Mouse (Mus musculus) lung, adult 18-20 months (tissue): ENCODE results near the gene Sun2.

ENCODE experiments used
- DNase-seq, 2 experiments: peaks; one replicate each; pipeline ENCODE4 v3.0.0; 2022; ENCODE audit warnings: mixed read lengths in 2 of 2

The Sun2 gene

DNA sequence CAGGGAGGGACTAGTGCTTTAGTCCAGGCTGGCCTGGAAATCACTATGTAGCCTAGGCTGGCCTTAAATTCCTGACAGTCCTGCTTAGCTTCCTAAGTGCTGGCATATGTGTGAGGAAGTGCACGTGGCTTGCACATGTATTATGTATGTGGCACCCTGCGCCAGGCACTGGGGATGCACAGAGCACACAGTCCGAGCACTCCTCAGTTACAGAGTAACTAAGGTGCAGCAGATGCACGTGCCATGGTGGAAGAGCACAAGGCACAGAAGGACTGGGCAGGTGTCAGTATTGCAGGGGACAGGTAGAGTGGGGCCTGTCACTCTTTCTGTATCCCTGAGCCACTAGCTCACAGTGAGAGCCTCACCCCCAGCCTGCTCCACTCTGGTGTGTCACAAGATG lies 12.8 kb upstream of the Sun2 start:
- DNase-seq, result no peak

DNA sequence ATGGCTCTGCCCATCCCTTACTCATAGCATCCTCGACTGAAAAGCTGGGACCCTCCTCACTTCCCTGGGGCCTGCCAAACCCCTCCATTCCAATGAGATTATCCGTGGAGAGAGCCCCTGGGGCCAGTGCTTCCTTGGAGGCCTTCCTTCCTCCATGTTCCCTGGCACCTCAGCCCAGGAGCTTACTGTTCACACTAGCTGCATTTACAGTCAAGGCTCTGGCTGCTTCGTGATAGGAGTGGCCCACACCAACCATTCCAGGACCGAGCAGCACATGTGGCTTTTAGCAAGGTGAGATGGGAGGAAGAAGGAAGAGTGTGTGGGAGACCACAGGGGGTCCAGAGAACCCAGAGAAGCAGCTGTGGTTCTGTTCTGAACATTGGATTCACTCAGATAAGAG lies 11.5 kb upstream of the Sun2 start:
- no peak for DNase-seq

DNA sequence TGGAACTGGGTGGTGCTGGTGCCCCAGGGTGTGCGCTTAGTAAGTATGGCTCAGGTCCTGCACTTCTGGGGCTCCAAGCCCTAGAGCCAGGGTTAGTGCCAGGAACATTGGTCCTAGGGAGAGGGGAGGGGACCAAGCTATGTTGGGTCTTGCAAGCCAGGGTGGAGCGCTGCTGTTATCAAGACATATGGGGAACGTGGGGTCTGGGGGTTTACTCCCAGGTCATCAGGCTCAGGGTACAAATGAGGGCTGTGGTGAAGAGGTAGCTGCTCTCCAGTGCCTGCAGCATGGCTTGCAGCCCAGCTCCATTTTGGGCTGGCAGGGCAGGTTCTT lies 11.1 kb upstream of the Sun2 start:
- DNase-seq, result no peak

DNA sequence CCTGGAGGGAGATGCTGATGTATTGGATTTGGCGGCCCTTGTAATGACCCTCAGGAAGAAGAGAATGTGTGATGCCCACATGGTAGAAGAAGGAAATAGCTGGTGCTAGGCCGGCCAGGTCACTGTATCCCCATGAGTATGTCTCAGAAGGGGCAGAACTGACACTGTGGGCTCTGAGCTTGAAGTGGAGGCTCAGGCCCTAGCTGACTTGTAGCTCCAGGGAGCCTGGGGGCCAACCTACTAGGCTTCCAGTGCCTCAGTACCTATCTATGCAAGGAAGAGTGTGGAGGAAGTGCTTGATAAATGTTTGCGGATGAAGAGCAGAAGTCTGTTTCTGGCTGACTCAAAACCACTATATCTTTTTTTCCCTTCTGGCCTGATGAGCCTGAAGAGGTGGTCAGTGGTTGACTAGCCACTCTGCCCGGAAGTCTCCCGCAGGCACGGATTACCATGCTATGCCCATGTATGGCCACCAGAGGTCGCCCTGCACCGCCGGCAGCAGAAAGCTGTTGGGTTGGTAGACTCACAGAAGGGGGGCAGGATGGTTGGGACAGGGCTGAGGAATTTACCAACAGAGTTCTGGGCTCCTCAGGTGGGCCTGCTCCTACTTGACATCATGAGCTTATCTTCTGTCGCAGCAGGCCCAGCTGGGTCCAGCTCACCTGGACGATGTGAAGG lies 10.5 kb upstream of the Sun2 start:
- peak; percentile 73 to 81 for DNase-seq

DNA sequence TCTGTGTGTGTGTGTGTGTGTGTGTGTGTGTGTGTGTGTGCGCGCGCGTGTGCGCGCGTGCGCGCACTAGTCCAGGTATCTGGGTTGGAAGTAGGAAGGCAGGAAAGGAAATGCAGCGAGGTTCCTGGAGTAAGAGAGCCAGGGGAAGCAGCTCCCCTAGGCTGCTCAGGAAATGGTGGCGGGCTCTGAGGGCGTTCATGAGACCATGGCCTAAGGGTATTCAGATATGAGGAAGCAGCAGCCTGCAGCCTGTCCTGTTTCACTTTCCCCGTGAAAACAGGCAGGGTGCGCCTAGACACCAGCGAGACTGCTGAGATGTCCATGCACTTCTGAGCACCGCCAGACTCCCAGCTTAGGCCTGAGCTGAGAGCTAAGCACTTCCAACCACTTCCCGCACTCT lies 9.4 kb upstream of the Sun2 start:
- no peak for DNase-seq

DNA sequence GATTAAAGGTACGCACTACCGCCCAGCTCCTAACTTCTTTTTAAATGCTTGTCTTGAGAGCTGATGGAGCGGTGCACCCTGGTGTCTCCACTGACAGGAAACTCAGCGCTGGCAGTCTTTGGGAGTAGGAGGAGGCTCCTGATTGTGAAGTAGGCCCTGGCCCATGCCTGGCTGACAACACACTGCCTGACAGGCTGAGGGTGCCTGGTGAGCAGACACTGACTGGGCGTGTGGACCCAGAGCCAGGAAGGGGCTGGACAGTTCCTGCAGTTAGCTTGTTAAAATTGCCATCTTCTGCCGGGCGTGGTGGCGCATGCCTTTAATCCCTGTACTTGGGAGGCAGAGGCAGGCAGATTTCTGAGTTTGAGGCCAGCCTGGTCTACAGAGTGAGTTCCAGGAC lies 7.9 kb upstream of the Sun2 start:
- peak in 1 of 2 experiments; percentile 49 for DNase-seq

DNA sequence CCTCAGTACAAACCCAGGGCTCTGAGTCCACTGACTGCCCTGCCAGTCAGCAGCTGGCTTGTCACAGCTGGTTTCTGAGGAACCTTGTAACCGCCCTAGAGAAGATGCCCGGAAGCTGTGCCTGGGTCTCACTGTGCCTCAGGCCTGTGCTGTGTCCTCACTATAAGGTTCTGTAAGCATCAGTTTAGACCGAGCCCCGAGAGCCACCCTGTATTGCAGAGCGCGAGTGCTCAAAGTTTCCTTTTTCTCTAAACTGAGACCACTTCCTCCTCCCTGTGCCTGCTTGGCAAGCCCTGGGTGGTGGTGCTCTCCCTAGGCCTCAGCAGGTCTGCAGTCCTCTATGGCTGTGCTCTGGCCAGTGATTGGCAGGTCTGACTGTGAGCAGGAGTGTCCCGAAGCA lies 6.8 kb upstream of the Sun2 start:
- no peak for DNase-seq

DNA sequence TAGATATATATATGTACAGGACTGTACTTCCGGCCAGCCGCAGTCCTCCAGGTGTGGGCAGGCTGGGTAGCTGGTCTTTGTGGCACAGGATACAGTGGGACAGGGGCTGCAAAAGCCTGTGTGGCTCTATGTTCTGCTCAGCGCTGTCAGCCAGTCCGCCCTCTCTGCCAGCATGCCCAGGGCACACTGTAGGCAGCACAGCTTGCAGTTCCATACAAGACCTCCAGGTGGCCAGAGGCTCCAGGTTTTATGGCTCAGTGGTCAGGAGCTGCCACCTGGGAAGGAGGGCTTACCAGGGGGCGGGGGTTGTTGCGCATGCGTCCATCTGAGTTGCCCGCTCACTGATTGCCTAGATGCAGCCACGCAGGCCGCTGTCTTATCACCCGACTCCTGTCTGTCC lies 5.7 kb upstream of the Sun2 start:
- no peak for DNase-seq

DNA sequence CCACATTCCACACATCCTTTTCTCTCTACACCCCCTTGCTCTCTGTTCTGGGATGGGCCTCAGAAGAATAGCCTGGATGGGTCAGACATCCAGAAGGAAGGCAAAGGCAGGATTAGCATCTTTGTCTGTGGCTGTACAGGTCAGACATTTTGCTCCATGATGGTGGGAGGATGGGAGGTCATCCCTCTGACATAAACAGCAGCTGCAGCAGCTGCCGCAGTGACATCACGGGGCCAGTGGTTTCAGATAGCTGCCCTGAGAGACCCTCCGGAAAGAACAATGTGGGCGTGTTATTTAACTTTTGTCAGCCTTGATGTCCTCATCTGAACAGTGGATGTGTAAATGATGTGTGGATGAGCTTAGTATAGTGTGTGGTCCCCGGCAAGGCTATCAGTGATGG lies 3.5 kb upstream of the Sun2 start:
- DNase-seq, result no peak

DNA sequence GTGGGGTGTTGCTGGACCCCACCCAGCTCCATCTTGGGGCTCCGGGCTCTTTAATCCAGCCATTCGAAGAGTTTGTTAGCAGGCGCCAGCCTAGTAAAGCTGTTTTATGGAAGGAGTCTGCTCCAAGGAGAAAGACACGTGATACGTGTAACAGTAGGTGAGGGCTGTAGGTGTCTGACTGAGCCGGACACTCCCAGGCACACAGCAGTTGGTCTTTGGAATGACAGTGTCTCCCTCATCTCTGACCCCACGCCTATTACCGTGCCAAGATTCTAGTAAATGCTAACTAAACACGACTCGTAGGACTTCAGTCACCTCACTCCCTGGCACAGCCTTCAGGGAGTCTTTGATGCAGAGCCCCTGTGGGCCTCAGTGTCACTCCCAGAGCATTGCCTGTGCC lies 3.0 kb upstream of the Sun2 start:
- DNase-seq, result no peak

DNA sequence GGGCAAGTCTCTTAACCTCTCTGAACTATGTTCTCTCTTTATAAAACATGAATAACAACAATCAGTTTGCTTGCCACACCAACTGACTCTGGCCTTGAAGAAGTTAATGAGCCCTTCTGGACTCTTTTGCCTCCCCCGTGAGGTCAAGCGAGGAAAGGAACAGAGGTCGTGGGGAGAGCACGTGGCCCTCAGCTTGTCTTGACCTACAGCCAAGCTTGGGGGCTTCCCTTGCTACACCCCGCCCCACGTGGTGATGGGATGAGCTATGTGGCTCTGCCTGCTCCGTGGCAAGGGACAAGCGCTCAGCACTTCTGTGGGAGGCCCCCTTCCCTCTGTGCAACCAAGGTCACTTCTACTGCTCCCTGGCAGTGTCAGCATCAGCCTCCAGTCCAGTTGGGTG lies 2.4 kb upstream of the Sun2 start:
- no peak for DNase-seq

DNA sequence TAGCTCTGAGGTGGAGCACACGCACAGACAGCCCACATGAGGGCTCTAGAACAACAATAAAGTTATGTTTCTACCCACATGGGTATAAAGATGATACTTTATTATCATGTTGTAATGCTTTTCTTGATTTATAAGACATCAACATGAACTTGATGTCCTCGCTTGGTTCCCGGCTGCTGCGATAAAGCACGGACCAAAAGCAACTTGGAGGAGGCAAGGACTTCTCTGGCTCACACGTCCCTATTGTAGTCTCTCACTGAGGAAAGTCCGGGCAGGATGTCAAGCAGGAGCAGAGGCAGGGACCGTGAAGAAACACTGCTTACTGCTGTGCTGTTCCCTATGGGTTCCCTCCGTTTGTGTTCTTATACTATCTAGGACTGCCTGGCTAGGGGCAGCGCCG lies 1.7 kb upstream of the Sun2 start:
- DNase-seq, result no peak

DNA sequence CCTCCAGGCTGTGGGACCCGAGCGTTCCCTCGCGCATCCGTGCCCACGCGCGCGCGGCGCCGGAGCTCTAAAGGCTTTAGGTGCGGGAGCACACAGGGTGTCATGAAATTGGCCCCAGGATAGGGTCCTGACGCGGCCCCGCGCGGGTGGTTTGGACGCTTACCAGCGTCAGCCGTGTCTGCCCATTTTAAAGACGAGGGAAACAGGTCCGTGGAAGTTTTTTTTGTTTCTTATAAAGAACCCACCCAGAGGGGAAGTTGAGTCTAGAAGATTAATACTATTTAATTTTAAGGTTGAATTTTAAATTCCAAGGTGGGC lies 329 bp upstream of the Sun2 start:
- DNase-seq, result no peak

DNA sequence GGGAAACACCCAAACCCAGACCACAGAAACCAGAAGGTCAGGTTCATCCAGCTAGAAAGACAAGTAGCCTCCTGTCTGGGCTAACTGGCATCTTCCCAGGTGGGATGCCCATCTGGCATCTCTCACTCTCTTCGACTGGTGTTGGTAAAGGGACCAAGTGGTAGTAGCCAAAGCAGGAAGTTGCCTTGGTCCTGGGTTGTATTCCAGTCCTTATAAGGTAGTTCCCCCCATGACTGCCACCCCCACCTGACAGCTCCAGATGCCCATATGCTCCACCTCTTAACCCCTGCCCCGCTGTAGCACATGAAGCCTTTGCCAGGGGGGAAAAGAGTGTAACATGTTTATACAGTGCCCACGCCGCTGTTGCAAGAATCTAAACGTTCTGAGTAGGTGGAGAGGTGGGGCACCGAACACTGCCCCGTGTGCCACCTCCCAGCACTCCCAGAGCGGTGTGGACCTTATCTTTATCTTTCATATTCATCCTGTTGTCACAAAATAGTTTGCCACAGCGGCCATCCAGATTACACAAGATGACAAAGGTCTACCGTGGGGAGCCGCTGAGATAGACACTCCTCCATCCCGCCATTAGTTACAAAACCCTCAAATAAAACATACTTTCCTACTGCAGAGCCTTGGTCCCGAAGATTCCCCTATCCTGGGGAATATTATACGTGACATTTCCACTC lies 1.0 kb downstream of the Sun2 start:
- DNase-seq, result peak; percentile 56 to 58

DNA sequence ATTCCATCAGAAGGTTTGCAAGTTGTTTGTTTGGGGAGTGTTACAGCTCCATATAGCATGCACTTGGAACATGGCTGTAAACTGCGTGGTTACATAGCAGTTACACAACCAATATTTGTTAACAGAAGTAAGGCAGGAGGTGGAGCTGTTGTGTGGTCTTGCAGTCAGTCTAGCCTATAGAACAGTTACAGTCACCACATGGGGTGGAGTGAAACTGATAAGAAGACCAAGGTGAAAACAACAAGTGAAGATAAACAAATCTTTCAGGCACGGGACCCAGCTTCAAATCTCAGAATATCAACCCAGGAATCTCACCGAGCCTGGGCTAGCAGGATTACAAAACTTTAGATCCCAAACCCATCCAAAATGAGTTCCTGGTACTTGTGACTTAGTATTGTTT lies 1.6 kb downstream of the Sun2 start:
- DNase-seq, result no peak

DNA sequence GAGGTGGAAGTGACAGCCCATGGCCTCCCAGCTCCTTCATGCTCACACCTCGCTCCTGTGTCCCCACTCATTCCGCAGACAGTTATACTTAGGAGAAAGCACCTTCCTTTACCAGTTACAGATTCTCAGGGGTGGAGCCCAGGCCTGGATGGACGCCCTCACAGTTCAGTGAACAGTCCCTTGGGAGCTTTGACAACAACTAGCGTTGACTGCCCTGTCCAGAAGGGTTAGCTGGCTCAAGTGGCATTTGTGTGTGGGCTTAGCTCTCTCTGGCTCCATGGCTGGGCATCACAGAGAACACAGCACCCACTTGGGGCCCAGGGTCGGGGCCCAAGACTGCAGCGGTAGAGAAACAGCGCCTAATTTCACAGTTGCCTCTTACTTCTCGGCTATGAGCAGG lies 8.0 kb downstream of the Sun2 start:
- DNase-seq, result no peak

DNA sequence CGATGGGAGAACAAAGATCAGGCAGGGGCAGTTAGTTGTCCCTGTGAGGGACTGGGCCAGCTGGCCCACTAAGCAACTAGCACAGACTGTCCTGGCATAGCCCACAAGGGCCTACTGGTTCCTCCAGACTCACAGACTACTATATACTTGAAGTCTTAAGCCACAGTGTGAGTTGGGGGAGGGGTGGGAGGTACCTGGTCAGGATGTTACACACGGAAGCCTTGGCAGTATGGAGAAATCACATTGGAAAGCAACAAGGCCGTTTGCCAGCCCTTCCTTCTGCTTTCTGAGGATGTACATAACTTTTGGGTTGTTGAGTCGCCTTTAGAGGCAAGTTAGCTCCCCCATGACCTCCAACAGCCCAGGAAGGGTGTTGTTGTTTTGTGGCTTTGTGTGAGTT lies 8.7 kb downstream of the Sun2 start:
- DNase-seq, result no peak

DNA sequence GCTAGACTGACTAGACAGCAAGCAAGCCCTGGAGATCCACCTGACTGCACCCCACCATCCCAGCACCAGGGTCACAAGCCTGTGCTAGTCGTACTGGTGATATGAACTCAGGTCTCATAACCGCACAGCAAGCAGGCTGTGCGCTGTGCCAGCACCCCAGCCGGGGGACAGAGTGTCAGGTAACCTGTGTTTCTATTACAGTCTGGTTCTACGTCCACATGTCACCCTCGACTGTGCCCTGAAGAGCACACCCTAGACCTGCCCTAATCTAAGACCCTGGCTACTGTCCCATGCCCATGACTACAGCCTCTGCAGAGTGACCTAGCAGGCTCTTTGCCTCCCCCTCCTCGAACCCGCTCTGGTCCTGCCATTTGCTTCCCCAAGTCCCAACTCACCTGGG lies 9.1 kb downstream of the Sun2 start:
- no peak for DNase-seq

DNA sequence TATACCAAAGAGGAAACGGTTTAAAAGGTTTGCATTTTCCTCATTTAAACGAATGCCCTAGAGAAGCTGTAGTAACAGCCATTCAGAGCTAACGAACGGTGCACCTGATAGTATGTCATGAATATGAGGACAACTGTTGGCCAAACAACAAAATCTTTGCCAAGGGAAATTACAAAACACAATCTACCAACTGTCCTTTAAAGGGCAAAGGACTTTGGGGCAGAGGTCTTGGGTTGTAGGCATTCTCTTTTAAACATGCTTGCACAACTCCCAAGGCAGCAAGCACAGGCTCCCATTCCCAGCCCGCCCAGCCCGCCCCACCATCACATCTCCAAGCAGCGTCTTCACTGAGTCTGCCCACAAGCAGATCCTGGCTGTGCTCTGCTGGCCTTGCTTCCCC lies 10.8 kb downstream of the Sun2 start:
- no peak for DNase-seq

DNA sequence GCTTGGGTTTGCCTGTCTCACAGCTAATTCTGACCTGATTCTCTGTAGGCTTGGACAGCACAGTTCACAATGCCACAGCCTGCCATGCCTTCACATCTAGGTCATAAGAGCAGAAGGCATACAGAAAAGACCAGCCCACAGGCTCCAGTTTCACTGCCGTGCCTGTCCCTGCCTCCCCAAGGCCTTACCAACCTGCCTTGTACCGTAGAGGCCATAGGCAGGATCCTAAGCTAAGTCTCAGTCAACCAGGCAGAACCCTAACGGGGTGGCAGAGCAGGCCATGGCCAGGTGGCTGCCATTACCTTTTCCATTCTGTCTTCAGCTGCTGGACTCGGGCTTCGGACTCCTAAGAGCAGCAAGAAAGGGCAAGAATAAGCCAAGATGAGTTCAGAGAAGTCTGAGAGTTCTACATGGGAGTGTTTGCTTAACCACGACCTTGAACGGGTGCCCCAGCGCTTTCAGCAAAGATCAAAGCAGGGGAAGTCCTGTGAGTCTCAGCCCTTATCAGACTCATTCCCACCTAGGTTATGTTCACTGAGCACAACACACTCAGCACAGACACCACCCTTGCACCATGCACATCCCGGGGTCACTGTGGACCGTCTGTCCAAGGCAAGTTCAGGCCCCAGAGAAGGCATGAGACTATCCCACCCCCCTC lies 13.5 kb downstream of the Sun2 start:
- no peak for DNase-seq

DNA sequence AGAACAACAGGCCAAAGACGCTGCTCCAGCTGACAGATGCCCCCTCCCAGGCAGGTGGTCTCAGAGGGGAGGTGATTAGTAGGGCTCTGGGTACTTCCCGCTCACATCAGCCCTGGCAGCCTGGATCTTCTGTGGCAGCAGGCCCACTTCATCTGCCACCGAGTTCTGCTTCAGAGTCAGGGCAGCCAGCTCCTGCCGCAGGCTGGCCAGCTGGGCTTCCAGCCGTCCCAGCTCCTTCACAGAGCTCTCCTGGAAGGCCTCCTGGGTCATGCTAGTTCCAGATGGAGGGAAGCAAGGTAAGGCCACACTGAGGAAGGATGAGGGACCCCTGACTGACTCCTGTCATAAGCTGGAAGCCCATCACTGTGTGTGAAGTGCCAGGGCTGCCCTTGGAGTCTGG lies 14.0 kb downstream of the Sun2 start:
- no peak for DNase-seq

DNA sequence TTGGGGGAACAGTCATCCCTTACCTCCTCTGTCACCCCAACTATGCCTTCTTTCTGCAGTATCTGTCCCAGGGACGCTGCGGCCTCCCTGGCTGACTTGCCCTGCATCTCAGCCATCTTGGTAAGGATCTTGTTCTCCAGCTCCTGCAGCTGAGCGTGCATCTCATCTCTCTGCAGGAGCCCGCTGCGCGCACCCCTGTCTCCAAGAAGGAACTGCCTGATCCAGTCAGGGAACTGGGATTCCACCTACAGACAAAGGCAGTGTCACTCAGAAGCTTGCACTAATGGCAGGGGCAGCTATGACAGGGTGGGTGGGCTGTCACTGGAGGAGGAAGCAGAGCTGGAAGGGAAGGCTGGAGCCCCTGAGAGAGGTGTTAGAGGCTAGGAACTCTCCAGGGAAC lies 14.5 kb downstream of the Sun2 start:
- DNase-seq, result no peak

DNA sequence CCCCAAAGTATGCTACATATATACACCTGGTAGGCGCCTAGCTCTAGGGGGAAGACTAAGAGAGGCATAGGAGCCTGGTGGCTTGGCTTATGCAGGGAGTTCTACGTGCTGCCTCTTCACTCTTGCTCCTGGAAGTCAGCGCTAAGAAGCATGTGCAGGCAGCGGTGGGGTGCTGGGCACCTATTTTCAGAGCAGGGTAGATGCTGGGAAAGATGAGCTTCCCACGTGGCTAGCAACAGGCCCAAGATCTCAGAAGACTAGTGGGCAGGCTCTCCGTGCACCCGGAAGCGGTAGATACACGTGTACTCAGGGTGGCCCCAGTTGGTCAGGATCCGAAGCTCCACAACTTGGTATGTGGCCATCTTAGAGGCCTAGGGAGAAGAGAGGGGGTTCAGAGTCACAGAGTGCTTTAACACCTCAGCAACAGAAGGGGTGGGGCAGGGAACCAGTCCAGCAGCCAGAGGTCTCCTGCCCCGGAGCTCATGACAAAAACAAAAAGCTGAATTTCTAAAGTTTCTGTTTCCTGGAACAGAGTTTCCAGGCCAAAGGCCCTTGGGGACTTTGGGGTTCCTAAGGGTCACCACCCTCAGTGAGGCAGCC lies 17.0 kb downstream of the Sun2 start:
- no peak for DNase-seq

DNA sequence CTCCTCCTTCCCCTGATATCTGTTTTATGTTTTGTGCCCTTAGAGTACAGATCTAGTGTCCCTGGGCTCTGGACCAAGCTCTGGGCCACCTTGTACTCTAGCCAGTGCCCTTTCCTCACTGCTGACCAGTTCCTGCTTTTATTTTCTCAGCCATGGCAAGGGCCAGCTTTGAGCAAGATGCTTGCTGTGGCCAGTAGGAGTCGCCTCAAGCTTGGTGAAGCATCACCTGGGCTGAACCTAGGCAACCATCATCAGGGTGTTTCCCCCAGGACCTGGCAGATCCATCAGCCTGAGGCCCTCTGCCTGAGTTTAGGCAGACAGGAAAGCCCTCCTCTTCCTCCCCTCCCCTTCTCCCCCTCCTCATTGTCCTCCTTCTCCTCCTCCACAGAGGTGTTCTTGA lies 18.9 kb downstream of the Sun2 start:
- peak; percentile 30 to 43 for DNase-seq

DNA sequence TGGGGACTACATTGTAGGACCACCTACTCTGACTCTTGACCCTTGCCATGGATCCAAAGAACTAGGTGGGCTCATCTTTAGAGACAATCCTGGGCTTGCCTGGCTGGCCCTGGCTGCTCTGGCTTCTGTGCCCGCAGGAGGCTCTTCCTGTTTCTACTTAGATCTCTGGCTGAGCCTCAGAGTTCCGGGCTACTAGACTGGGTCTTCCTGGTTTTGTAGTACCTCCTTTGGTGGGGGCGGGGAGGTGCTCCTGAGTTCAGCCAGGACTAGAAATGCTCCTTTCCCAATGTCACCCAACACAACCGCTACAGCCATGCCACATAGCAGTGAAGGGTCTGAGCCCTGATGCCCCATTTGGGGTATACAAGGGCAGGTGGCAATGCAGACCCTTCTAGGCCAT lies 21.5 kb downstream of the Sun2 start:
- no peak for DNase-seq
